Mouse (Mus musculus): ENCODE measurements around the gene Gzmg.

DNA sequence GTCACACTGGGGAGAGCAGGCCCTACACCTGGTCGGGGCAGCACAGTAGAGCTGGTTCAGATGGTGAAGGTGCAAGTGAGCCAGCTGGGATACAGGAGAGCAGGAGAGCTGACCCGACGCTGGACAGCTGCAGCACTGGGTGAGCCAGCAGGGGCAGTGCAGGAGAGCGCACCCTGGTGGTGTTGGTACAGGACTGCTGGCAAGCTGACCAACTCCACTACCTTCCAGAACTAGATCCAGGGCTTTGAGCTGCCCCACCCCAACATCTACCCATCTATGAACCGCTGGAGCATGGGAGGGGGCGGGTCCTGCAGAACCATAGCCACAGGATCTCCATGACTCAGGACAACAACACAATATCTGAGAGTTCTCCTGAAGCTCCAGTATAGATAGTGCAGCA is 27.6 kb upstream of the Gzmg start:
- TF ChIP-seq CTCF (IDR thresholded peaks at IDR 0.05) (no peak), POLR2A (IDR thresholded peaks at IDR 0.05; ENCODE audit: insufficient read depth, low read depth, low read length) (no peak), EP300 (IDR thresholded peaks at IDR 0.05; ENCODE audit: insufficient read depth, low read depth, low read length) (no peak)
